Mouse (Mus musculus) midbrain, embryonic 11.5 days (tissue): ENCODE measurements around the gene Cwf19l1. TPM values are rescaled to one million over a fixed set of nuclear protein-coding genes. Genes with fewer than 3 reads are reported as not detected.
A peak's percentile ranks its signal among the peaks of the same experiment; 100 is the strongest.

Source experiments
- ATAC-seq: fragments of 200-750 bp; cut with Nextera tagmentation; 2 replicates; pipeline ENCODE4 v1.8.0; 2017; ENCODE audit warnings: moderate TSS enrichment, moderate library complexity; ENCODE audit not compliant: low FRiP score
- DNase-seq: peaks from one replicate; pipeline ENCODE4 v3.0.0; 2015; ENCODE audit warnings: low spot score; ENCODE audit errors: missing footprints
- H3K27ac ChIP-seq: fragments of 300-500 bp; sonication (generic); 2 replicates; pipeline ENCODE4 v1.5.1; 2014; ENCODE audit warnings: low read depth, low read length
- H3K27me3 ChIP-seq: fragments of 300-500 bp; sonication (generic); 2 replicates; pipeline ENCODE4 v1.6.1; 2014; ENCODE audit warnings: mild to moderate bottlenecking, low read length, moderate library complexity, mixed read lengths; ENCODE audit not compliant: control insufficient read depth, insufficient read depth
- H3K36me3 ChIP-seq: fragments of 300-500 bp; sonication (generic); 2 replicates; pipeline ENCODE4 v1.6.1; 2014; ENCODE audit warnings: mild to moderate bottlenecking, low read length, moderate library complexity, mixed read lengths; ENCODE audit not compliant: control insufficient read depth, insufficient read depth
- H3K4me1 ChIP-seq: fragments of 300-500 bp; sonication (generic); 2 replicates; pipeline ENCODE4 v1.6.1; 2014; ENCODE audit warnings: low read length; ENCODE audit not compliant: control insufficient read depth, insufficient read depth
- H3K4me2 ChIP-seq: fragments of 300-500 bp; sonication (generic); 2 replicates; pipeline ENCODE4 v1.6.1; 2014; ENCODE audit warnings: mild to moderate bottlenecking, moderate library complexity
- H3K4me3 ChIP-seq: fragments of 300-500 bp; sonication (generic); 2 replicates; pipeline ENCODE4 v1.5.1; 2014; ENCODE audit warnings: low read depth, low read length
- H3K9ac ChIP-seq: fragments of 300-500 bp; sonication (generic); 2 replicates; pipeline ENCODE4 v1.6.1; 2014; ENCODE audit warnings: low read length
- H3K9me3 ChIP-seq: fragments of 300-500 bp; sonication (generic); 2 replicates; pipeline ENCODE4 v1.6.1; 2016; ENCODE audit warnings: low read length; ENCODE audit not compliant: control insufficient read depth
- WGBS: fragments of 180-500 bp; shearing (Covaris S2); extraction: QIAGEN DNeasy Blood & Tissue Kit; methylation state at CpG from one replicate; pipeline ENCODE4 v1.1.7; 2014; 5-methylcytosine and 5-hydroxymethylcytosine counted together
- polyA plus RNA-seq: library from polyadenylated mRNA; unstranded; fragments of >200 nt; fragmentation: Nextera tagmentation; extraction: Ambion mirVana; gene quantifications from 2 replicates; pipeline ENCODE4 v1.2.1, GENCODE M21; 2014

Cwf19l1 gene
- polyA plus RNA-seq, 1 experiment from 2014 or later, result 42.2 TPM

GRCm38 (mm10) chr19:44106831-44107660 lies 28.6 kb downstream of the Cwf19l1 start, which contains the start of gene Chuk:
Gene Chuk (minus strand): TSS chr19:44107480.
- DNase-seq, result peak; percentile 99
- Histone ChIP-seq H3K4me1 (peaks cover 10% of the 10 kb centered on the region), H3K27ac (no peak within 1 kb of the TSS), H3K36me3 (peaks cover 5% of the 10 kb centered on the region; the same call in 1 of the 2 replicates), H3K9me3 (no peaks in the 10 kb centered on the region), H3K4me2 (peak within 1 kb of the TSS; percentile 89), H3K9ac (peak within 1 kb of the TSS; percentile 92), H3K27me3 (no peaks in the 10 kb centered on the region), H3K4me3 (peak within 1 kb of the TSS; percentile 93)
- 1% methylated on average over 67 of the region's 67 CpGs for WGBS
- peak; percentile 97 for ATAC-seq

- no peaks in the 10 kb centered on the region for H3K9me3 ChIP-seq
- DNase-seq (no peak), ATAC-seq (no peak)
- no peak overlapping the region for H3K9ac ChIP-seq
- no peak overlapping the region for H3K4me3 ChIP-seq
- H3K4me2 ChIP-seq, result no peak overlapping the region
- no peaks in the 10 kb centered on the region for H3K27me3 ChIP-seq
- 0 out of 2 replicates have a peak, but pooled peaks cover 2% of the 10 kb centered on the region for H3K36me3 ChIP-seq
- H3K4me1 ChIP-seq, result peaks cover 10% of the 10 kb centered on the region
- 100% methylated on average over 1 of the region's 1 CpGs for WGBS
- H3K27ac ChIP-seq, result no peak overlapping the region
These were observed 31.3 kb downstream of the Cwf19l1 start for GRCm38 (mm10) chr19:44104393-44104792.

- Histone ChIP-seq H3K4me1 (peaks cover 8% of the 10 kb centered on the region), H3K27ac (no peak overlapping the region), H3K27me3 (no peaks in the 10 kb centered on the region), H3K36me3 (0 out of 2 replicates have a peak, but pooled peaks cover 2% of the 10 kb centered on the region), H3K4me3 (no peak overlapping the region), H3K9me3 (no peaks in the 10 kb centered on the region), H3K4me2 (no peak overlapping the region), H3K9ac (no peak overlapping the region)
- WGBS, result 90% methylated on average over 3 of the region's 3 CpGs
- DNase-seq, result no peak
- no peak for ATAC-seq
These were observed 32.7 kb downstream of the Cwf19l1 start for GRCm38 (mm10) chr19:44103001-44103400.

GRCm38 (mm10) chr19:44100840-44101239 lies 34.8 kb downstream of the Cwf19l1 start:
- H3K36me3 ChIP-seq, result peaks cover 8% of the 10 kb centered on the region; the same call in 1 of the 2 replicates
- no peak overlapping the region for H3K9ac ChIP-seq
- ATAC-seq, result no peak
- no peak overlapping the region for H3K4me2 ChIP-seq
- no peaks in the 10 kb centered on the region for H3K27me3 ChIP-seq
- no peak for DNase-seq
- H3K27ac ChIP-seq, result no peak overlapping the region
- H3K4me1 ChIP-seq, result no peaks in the 10 kb centered on the region
- H3K4me3 ChIP-seq, result no peak overlapping the region
- no peaks in the 10 kb centered on the region for H3K9me3 ChIP-seq

- ATAC-seq (no peak), DNase-seq (peak; percentile 82)
- Histone ChIP-seq H3K9me3 (no peaks in the 10 kb centered on the region), H3K4me2 (no peak overlapping the region), H3K36me3 (peaks cover 3% of the 10 kb centered on the region; the same call in 1 of the 2 replicates), H3K27me3 (no peaks in the 10 kb centered on the region), H3K4me1 (peaks cover 10% of the 10 kb centered on the region), H3K27ac (peak overlapping the region; percentile 30; the same call in 1 of the 2 replicates), H3K4me3 (no peak overlapping the region), H3K9ac (no peak overlapping the region)
- WGBS, result 13% methylated on average over 3 of the region's 3 CpGs
These were observed 49.4 kb downstream of the Cwf19l1 start for GRCm38 (mm10) chr19:44086278-44086677.

- 96% methylated on average over 2 of the region's 2 CpGs for WGBS
- Histone ChIP-seq H3K36me3 (peaks cover 7% of the 10 kb centered on the region; the same call in 1 of the 2 replicates), H3K4me1 (peaks cover 2% of the 10 kb centered on the region; the same call in 1 of the 2 replicates), H3K4me2 (no peak overlapping the region), H3K9ac (no peak overlapping the region), H3K27ac (no peak overlapping the region), H3K9me3 (no peaks in the 10 kb centered on the region), H3K27me3 (no peaks in the 10 kb centered on the region), H3K4me3 (no peak overlapping the region)
- no peak for ATAC-seq
- DNase-seq, result peak; percentile 21
These were observed 54.8 kb downstream of the Cwf19l1 start for GRCm38 (mm10) chr19:44080920-44081319.

- no peak overlapping the region for H3K4me3 ChIP-seq
- H3K9me3 ChIP-seq, result no peaks in the 10 kb centered on the region
- no peak overlapping the region for H3K4me2 ChIP-seq
- DNase-seq (no peak), ATAC-seq (no peak)
- H3K4me1 ChIP-seq, result no peaks in the 10 kb centered on the region
- H3K36me3 ChIP-seq, result peaks cover 7% of the 10 kb centered on the region; the same call in 1 of the 2 replicates
- WGBS, result 85% methylated on average over 2 of the region's 2 CpGs
- no peaks in the 10 kb centered on the region for H3K27me3 ChIP-seq
- H3K27ac ChIP-seq, result no peak overlapping the region
- H3K9ac ChIP-seq, result no peak overlapping the region
These were observed 55.7 kb downstream of the Cwf19l1 start for GRCm38 (mm10) chr19:44080023-44080422.

GRCm38 (mm10) chr19:44077024-44077423 lies 58.7 kb downstream of the Cwf19l1 start:
- Histone ChIP-seq H3K4me1 (no peaks in the 10 kb centered on the region), H3K36me3 (peaks cover 7% of the 10 kb centered on the region; the same call in 1 of the 2 replicates), H3K4me2 (no peak overlapping the region), H3K27ac (no peak overlapping the region), H3K27me3 (no peaks in the 10 kb centered on the region), H3K4me3 (no peak overlapping the region), H3K9ac (no peak overlapping the region), H3K9me3 (no peaks in the 10 kb centered on the region)
- ATAC-seq (no peak), DNase-seq (no peak)
- WGBS, result 93% methylated on average over 4 of the region's 4 CpGs

- Histone ChIP-seq H3K36me3 (peaks cover 7% of the 10 kb centered on the region; the same call in 1 of the 2 replicates), H3K27me3 (no peaks in the 10 kb centered on the region), H3K9me3 (no peaks in the 10 kb centered on the region), H3K27ac (no peak overlapping the region), H3K4me1 (no peaks in the 10 kb centered on the region), H3K4me3 (no peak overlapping the region), H3K9ac (no peak overlapping the region), H3K4me2 (no peak overlapping the region)
- 91% methylated on average over 9 of the region's 9 CpGs for WGBS
- ATAC-seq, result no peak
- no peak for DNase-seq
These were observed 59.2 kb downstream of the Cwf19l1 start for GRCm38 (mm10) chr19:44076457-44076856.
